Comparison of ENCODE assay signal across 8 mouse cellular contexts in the genomic region with DNA sequence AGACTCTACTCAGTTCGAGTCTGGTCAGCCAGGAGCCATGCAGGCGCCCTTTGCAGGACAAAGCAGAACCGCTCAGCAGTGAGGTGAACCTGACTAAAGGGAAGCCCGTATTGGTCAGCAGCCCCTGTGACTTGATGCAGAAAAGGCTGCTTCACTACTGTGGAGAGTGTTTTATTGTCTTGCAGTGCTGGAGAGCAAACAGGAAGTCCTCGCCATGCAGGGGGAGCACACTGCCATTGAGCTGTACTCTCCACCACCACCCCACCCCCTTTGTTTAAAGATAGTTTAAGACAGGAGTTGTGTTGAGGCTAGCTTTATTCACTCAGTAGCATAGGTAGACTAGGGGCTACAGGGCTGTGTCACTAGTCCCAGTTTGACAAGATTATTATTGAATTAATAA. TPM values are rescaled to one million over a fixed set of nuclear protein-coding genes. Genes with fewer than 3 reads are reported as not detected.
DNase-seq lines count a peak whose midpoint lies in the region; ATAC-seq lines count a peak whose summit lies in the region.

Gene Pole4 (minus strand): TSS at position 145 of the 400 bp plus-strand sequence.

- no peak within 1 kb of the TSS for H3K4me3 ChIP-seq in lung, embryonic 15.5 days
- H3K4me3 ChIP-seq in embryonic facial prominence, embryonic 12.5 days, result no peak within 1 kb of the TSS
- H3K4me3 ChIP-seq in heart, embryonic 14.5 days (ENCODE audit: control insufficient read depth in 1 of 2, insufficient read depth in 1 of 2, low read depth in 1 of 2, low read length in 2 of 2), result no peak within 1 kb of the TSS
- no peak within 1 kb of the TSS for H3K4me3 ChIP-seq in neural tube, embryonic 12.5 days

- no peak within 1 kb of the TSS for H3K27ac ChIP-seq in lung, embryonic 15.5 days
- H3K27ac ChIP-seq in embryonic facial prominence, embryonic 12.5 days, result no peak within 1 kb of the TSS
- H3K27ac ChIP-seq in heart, embryonic 14.5 days (replicated peaks in 1 of 2; ENCODE audit: control insufficient read depth in 1 of 2, insufficient read depth in 1 of 2, low read depth in 2 of 2, low read length in 2 of 2), result no peak within 1 kb of the TSS
- no peak within 1 kb of the TSS for H3K27ac ChIP-seq in neural tube, embryonic 12.5 days

- no peaks in the 10 kb centered on the region for H3K27me3 ChIP-seq in lung, embryonic 15.5 days
- H3K27me3 ChIP-seq in embryonic facial prominence, embryonic 12.5 days, result no peaks in the 10 kb centered on the region
- no peaks in the 10 kb centered on the region for H3K27me3 ChIP-seq in heart, embryonic 14.5 days (ENCODE audit: control insufficient read depth, insufficient read depth, low read length)
- no peaks in the 10 kb centered on the region for H3K27me3 ChIP-seq in neural tube, embryonic 12.5 days (replicated peaks)

- intact Hi-C loops in left cerebral cortex, postnatal 25 days (cut with DNase I), result loop anchor here (5.0 to 10.0 kb wide), 2 partner anchors 410 to 738 kb away; partner anchors contain the start of gene Mrpl19

- H3K4me2 ChIP-seq in lung, embryonic 15.5 days, result no peak within 1 kb of the TSS
- no peak within 1 kb of the TSS for H3K4me2 ChIP-seq in embryonic facial prominence, embryonic 12.5 days (replicated peaks)
- no peak within 1 kb of the TSS for H3K4me2 ChIP-seq in heart, embryonic 14.5 days (ENCODE audit: low read length)
- no peak within 1 kb of the TSS for H3K4me2 ChIP-seq in neural tube, embryonic 12.5 days (replicated peaks)

- H3K4me1 ChIP-seq in lung, embryonic 15.5 days, result no peaks in the 10 kb centered on the region
- no peaks in the 10 kb centered on the region for H3K4me1 ChIP-seq in embryonic facial prominence, embryonic 12.5 days
- no peaks in the 10 kb centered on the region for H3K4me1 ChIP-seq in heart, embryonic 14.5 days (ENCODE audit: control insufficient read depth in 2 of 2, insufficient read depth in 2 of 2, low read length in 2 of 2)
- no peaks in the 10 kb centered on the region for H3K4me1 ChIP-seq in neural tube, embryonic 12.5 days

- WGBS in lung, embryonic 15.5 days, result 69% methylated on average over 5 of the region's 5 CpGs
- WGBS in embryonic facial prominence, embryonic 12.5 days, result 77% methylated on average over 5 of the region's 5 CpGs
- whole genome bisulfite sequencing in heart, embryonic 14.5 days, result 80% methylated on average over 5 of the region's 5 CpGs
- WGBS in neural tube, embryonic 12.5 days, result 80% methylated on average over 5 of the region's 5 CpGs

- H3K36me3 ChIP-seq in lung, embryonic 15.5 days, result no peaks in the 10 kb centered on the region
- no peaks in the 10 kb centered on the region for H3K36me3 ChIP-seq in embryonic facial prominence, embryonic 12.5 days
- H3K36me3 ChIP-seq in heart, embryonic 14.5 days (ENCODE audit: control insufficient read depth, insufficient read depth, low read length), result no peaks in the 10 kb centered on the region
- no peaks in the 10 kb centered on the region for H3K36me3 ChIP-seq in neural tube, embryonic 12.5 days

- no peaks in the 10 kb centered on the region for H3K9me3 ChIP-seq in lung, embryonic 15.5 days
- no peaks in the 10 kb centered on the region for H3K9me3 ChIP-seq in embryonic facial prominence, embryonic 12.5 days
- no peaks in the 10 kb centered on the region for H3K9me3 ChIP-seq in heart, embryonic 14.5 days (ENCODE audit: control insufficient read depth, low read length)
- H3K9me3 ChIP-seq in neural tube, embryonic 12.5 days, result no peaks in the 10 kb centered on the region

- ATAC-seq in lung, embryonic 15.5 days (ENCODE audit: borderline replicate concordance, extremely low read depth, low FRiP score, low TSS enrichment), result no peak
- ATAC-seq in embryonic facial prominence, embryonic 12.5 days (ENCODE audit: insufficient number of reproducible peaks, insufficient read depth, low FRiP score, low TSS enrichment), result no peak
- no peak for ATAC-seq in heart, embryonic 14.5 days (ENCODE audit: insufficient number of reproducible peaks, insufficient read depth, low FRiP score, low read depth)
- ATAC-seq in neural tube, embryonic 12.5 days (ENCODE audit: low FRiP score, low read depth), result no peak

- no peak within 1 kb of the TSS for H3K9ac ChIP-seq in lung, embryonic 15.5 days
- H3K9ac ChIP-seq in embryonic facial prominence, embryonic 12.5 days, result no peak within 1 kb of the TSS
- no peak within 1 kb of the TSS for H3K9ac ChIP-seq in heart, embryonic 14.5 days (ENCODE audit: low read length)
- H3K9ac ChIP-seq in neural tube, embryonic 12.5 days, result no peak within 1 kb of the TSS

- DNase-seq in lung, adult 18-20 months, result no peak
- DNase-seq in left cerebral cortex, postnatal 25 days (ENCODE audit: low spot score in 2 of 2), result no peak
- no peak for DNase-seq in Muller cell, postnatal 12 days (ENCODE audit: inconsistent ontology term)
- DNase-seq in lung, postnatal 36 days, result no peak

RNA-seq across cellular contexts. Expression of gene Pole4, which starts in this region (rescaled TPM):
- polyA plus RNA-seq in lung, embryonic 15.5 days (2015; fragmentation: Nextera tagmentation; extraction: Ambion mirVana), result 110 and 113 TPM in 2 replicates
- 103 and 105 TPM in 2 replicates for polyA plus RNA-seq in embryonic facial prominence, embryonic 12.5 days (2016; fragmentation: Nextera tagmentation; extraction: Ambion mirVana)
- polyA plus RNA-seq in heart, embryonic 14.5 days (2014; fragmentation: Nextera tagmentation; extraction: Ambion mirVana), result 86.6 and 97.1 TPM in 2 replicates
- 10 to 100 TPM; 31.4 to 31.7 TPM for total RNA-seq in left cerebral cortex, postnatal 25 days (2021)
- 102 and 106 TPM in 2 replicates for polyA plus RNA-seq in neural tube, embryonic 12.5 days (2016; fragmentation: Nextera tagmentation; extraction: Ambion mirVana)
